Mouse (Mus musculus) embryonic facial prominence, embryonic 14.5 days (tissue): ENCODE measurements around the gene Eif3k. TPM values are rescaled to one million over a fixed set of nuclear protein-coding genes. Genes with fewer than 3 reads are reported as not detected.

Experiments used
- ATAC-seq: fragments of 200-750 bp; cut with Nextera tagmentation; 2 replicates; pipeline ENCODE4 v1.8.0; 2017; ENCODE audit warnings: low read depth, moderate number of reproducible peaks, moderate TSS enrichment
- DNase-seq: peaks from one replicate; pipeline ENCODE4 v3.0.0-alpha.2; 2015; ENCODE audit warnings: low spot score
- H3K27ac ChIP-seq: fragments of 300-500 bp; sonication (generic); replicated peaks from 2 replicates; pipeline ENCODE4 v1.5.1; 2014; ENCODE audit warnings: low read depth, mild to moderate bottlenecking, low read length, moderate library complexity
- H3K27me3 ChIP-seq: fragments of 300-500 bp; sonication (generic); replicated peaks from 2 replicates; pipeline ENCODE4 v1.6.1; 2014; ENCODE audit warnings: low read length; ENCODE audit not compliant: control insufficient read depth, insufficient read depth
- H3K36me3 ChIP-seq: fragments of 300-500 bp; sonication (generic); 2 replicates; pipeline ENCODE4 v1.6.1; 2014; ENCODE audit warnings: low read length, mixed read lengths; ENCODE audit not compliant: control insufficient read depth, insufficient read depth
- H3K4me1 ChIP-seq: fragments of 300-500 bp; sonication (generic); 2 replicates; pipeline ENCODE4 v1.6.1; 2014; ENCODE audit warnings: antibody characterized with exemption, low read length; ENCODE audit not compliant: control insufficient read depth, insufficient read depth
- H3K4me2 ChIP-seq: fragments of 300-500 bp; sonication (generic); 2 replicates; pipeline ENCODE4 v1.6.1; 2014; ENCODE audit warnings: low read depth, mild to moderate bottlenecking, low read length, moderate library complexity, mixed read lengths
- H3K4me3 ChIP-seq: fragments of 300-500 bp; sonication (generic); 2 replicates; pipeline ENCODE4 v1.5.1; 2014; ENCODE audit warnings: low read depth, mild to moderate bottlenecking, low read length
- H3K9ac ChIP-seq: fragments of 300-500 bp; sonication (generic); 2 replicates; pipeline ENCODE4 v1.6.1; 2014; ENCODE audit warnings: low read depth, mild to moderate bottlenecking, low read length, moderate library complexity, mixed read lengths
- H3K9me3 ChIP-seq: fragments of 300-500 bp; sonication (generic); 2 replicates; pipeline ENCODE4 v1.6.1; 2016; ENCODE audit warnings: low read length; ENCODE audit not compliant: control insufficient read depth
- WGBS: fragments of 180-500 bp; shearing (Covaris S2); extraction: QIAGEN DNeasy Blood & Tissue Kit; methylation state at CpG from one replicate; pipeline ENCODE4 v1.1.7; 2014; 5-methylcytosine and 5-hydroxymethylcytosine counted together
- polyA plus RNA-seq: library from polyadenylated mRNA; unstranded; fragments of >200 nt; fragmentation: Nextera tagmentation; extraction: Ambion mirVana; gene quantifications from 2 replicates; pipeline ENCODE4 v1.2.1, GENCODE M21; 2014

The Eif3k gene
- polyA plus RNA-seq, 1 experiment from 2014 or later = 403 TPM

DNA sequence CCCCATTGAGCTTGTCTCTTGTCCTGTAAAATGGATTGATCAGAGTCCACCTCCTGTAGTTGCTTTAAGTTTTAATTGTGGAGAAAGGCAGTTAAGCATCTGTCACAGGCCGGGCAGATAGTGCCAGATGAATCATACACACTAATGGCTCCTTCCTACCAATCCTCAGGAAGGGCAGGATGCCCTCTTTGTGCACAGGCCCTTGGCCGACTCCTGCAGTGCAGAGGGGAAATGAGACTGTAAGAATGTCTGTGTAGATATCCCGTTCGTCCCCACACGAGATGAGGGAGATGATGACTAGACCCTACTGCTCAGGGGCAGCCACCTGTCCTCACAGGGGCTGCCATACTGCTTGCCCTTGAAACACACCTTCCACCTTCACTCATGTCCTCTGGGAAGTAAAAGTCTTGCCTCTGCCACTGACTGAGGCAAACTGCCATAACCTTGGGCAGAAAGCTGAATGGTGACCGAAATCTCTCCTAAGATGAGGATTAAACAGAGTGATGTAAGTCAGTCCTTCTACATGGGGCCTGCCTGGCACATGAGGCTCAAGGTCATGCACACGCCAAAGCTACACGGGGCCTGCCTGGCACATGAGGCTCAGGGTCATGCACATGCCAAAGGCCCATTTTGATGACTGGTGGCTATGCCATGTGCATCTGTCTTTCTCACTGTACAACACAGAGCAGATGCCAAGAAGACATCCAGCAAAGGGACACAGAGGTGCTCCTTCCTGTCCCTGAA is 59.8 kb downstream of the Eif3k start:
- no peak overlapping the region for H3K4me2 ChIP-seq
- ATAC-seq (no peak), DNase-seq (no peak)
- peaks cover 26% of the 10 kb centered on the region for H3K36me3 ChIP-seq
- H3K4me1 ChIP-seq = peaks cover 69% of the 10 kb centered on the region
- H3K9me3 ChIP-seq = no peaks in the 10 kb centered on the region
- no peaks in the 10 kb centered on the region for H3K27me3 ChIP-seq
- H3K9ac ChIP-seq = no peak overlapping the region
- WGBS = 87% methylated on average over 8 of the region's 8 CpGs
- H3K4me3 ChIP-seq = no peak overlapping the region
- H3K27ac ChIP-seq = no peak overlapping the region; the same call in 1 of the 2 replicates

Other genes with a start within 250 kb of the Eif3k start
- gene Mrps12, start 240.0 kb downstream of the Eif3k start, polyA plus RNA-seq = 119 and 120 TPM in 2 replicates
- 20.5 and 22.9 TPM in 2 replicates for gene Sars2, start 239.9 kb downstream of the Eif3k start, polyA plus RNA-seq
- gene Ccer2, start 225.7 kb downstream of the Eif3k start, polyA plus RNA-seq = 3.8 and 12.7 TPM in 2 replicates
- 76.8 and 79.3 TPM in 2 replicates for gene Sirt2, start 215.1 kb downstream of the Eif3k start, polyA plus RNA-seq
- gene Nfkbib, start 214.4 kb downstream of the Eif3k start, polyA plus RNA-seq = 40.9 and 41.5 TPM in 2 replicates
- gene Rinl, start 192.9 kb downstream of the Eif3k start, polyA plus RNA-seq = 2.7 and 3.0 TPM in 2 replicates
- 180 and 182 TPM in 2 replicates for gene Hnrnpl, start 173.3 kb downstream of the Eif3k start, polyA plus RNA-seq
- gene Ech1, start 156.6 kb downstream of the Eif3k start, polyA plus RNA-seq = 183 and 202 TPM in 2 replicates
- 3.4 and 4.1 TPM in 2 replicates for gene Lgals4, start 148.0 kb downstream of the Eif3k start, polyA plus RNA-seq
- gene Lgals7, start 118.0 kb downstream of the Eif3k start, polyA plus RNA-seq = 27.3 and 53.0 TPM in 2 replicates
- gene Capn12, start 100.4 kb downstream of the Eif3k start, polyA plus RNA-seq = 0.58 and 0.72 TPM in 2 replicates
- 256 and 280 TPM in 2 replicates for gene Actn4, start 19.5 kb downstream of the Eif3k start, polyA plus RNA-seq
- 7.2 and 8.7 TPM in 2 replicates for gene Map4k1, start 186 bp upstream of the Eif3k start, polyA plus RNA-seq
- gene Ryr1, start 143.3 kb upstream of the Eif3k start, polyA plus RNA-seq = 10.6 and 11.5 TPM in 2 replicates
- 0.54 and 0.78 TPM in 2 replicates for gene Rasgrp4, start 153.0 kb upstream of the Eif3k start, polyA plus RNA-seq
- gene Fam98c, start 174.4 kb upstream of the Eif3k start, polyA plus RNA-seq = 15.4 and 16.5 TPM in 2 replicates
- gene Ggn, start 188.3 kb upstream of the Eif3k start, polyA plus RNA-seq = 0.51 and 0.72 TPM in 2 replicates
- gene Spred3, start 188.5 kb upstream of the Eif3k start, polyA plus RNA-seq = 3.0 and 3.6 TPM in 2 replicates
- 244 and 264 TPM in 2 replicates for gene Psmd8, start 198.8 kb upstream of the Eif3k start, polyA plus RNA-seq
- 0.19 and 0.47 TPM in 2 replicates for gene Catsperg1, start 232.2 kb upstream of the Eif3k start, polyA plus RNA-seq